Mouse (Mus musculus): ENCODE results near the gene Naa30. TPM values are rescaled to one million over a fixed set of nuclear protein-coding genes. Genes with fewer than 3 reads are reported as not detected.

Gene Naa30
- polyA plus RNA-seq, 1 experiment from 2014 or later, result 13.0 TPM

GRCm38 (mm10) chr14:49155572-49155971, 16.5 kb upstream of the Naa30 start:
- H3K9ac ChIP-seq (ENCODE audit: low read length), result no peak overlapping the region
- H3K4me2 ChIP-seq (ENCODE audit: low read length), result no peak overlapping the region
- H3K4me3 ChIP-seq (ENCODE audit: control insufficient read depth in 1 of 2, insufficient read depth in 1 of 2, low read depth in 1 of 2, low read length in 2 of 2), result no peak overlapping the region
- 24% methylated on average over 5 of the region's 5 CpGs for WGBS
- no peaks in the 10 kb centered on the region for H3K4me1 ChIP-seq (ENCODE audit: control insufficient read depth in 2 of 2, insufficient read depth in 2 of 2, low read length in 2 of 2)
- no peaks in the 10 kb centered on the region for H3K9me3 ChIP-seq (ENCODE audit: control insufficient read depth, low read length)
- ATAC-seq (ENCODE audit: insufficient number of reproducible peaks, insufficient read depth, low FRiP score, low read depth), result no peak
- no peak overlapping the region for H3K27ac ChIP-seq (replicated peaks in 1 of 2; ENCODE audit: control insufficient read depth in 1 of 2, insufficient read depth in 1 of 2, low read depth in 2 of 2, low read length in 2 of 2)
- H3K27me3 ChIP-seq (ENCODE audit: control insufficient read depth, insufficient read depth, low read length), result no peaks in the 10 kb centered on the region
- no peaks in the 10 kb centered on the region for H3K36me3 ChIP-seq (ENCODE audit: control insufficient read depth, insufficient read depth, low read length)

GRCm38 (mm10) chr14:49158143-49158925, 13.7 kb upstream of the Naa30 start:
- Histone ChIP-seq H3K27ac (replicated peaks in 1 of 2; ENCODE audit: control insufficient read depth in 1 of 2, insufficient read depth in 1 of 2, low read depth in 2 of 2, low read length in 2 of 2) (no peak overlapping the region), H3K4me2 (ENCODE audit: low read length) (no peak overlapping the region), H3K4me3 (ENCODE audit: control insufficient read depth in 1 of 2, insufficient read depth in 1 of 2, low read depth in 1 of 2, low read length in 2 of 2) (no peak overlapping the region), H3K9ac (ENCODE audit: low read length) (no peak overlapping the region), H3K9me3 (ENCODE audit: control insufficient read depth, low read length) (no peaks in the 10 kb centered on the region), H3K4me1 (ENCODE audit: control insufficient read depth in 2 of 2, insufficient read depth in 2 of 2, low read length in 2 of 2) (no peaks in the 10 kb centered on the region), H3K36me3 (ENCODE audit: control insufficient read depth, insufficient read depth, low read length) (no peaks in the 10 kb centered on the region), H3K27me3 (ENCODE audit: control insufficient read depth, insufficient read depth, low read length) (no peaks in the 10 kb centered on the region)
- 71% methylated on average over 16 of the region's 16 CpGs for WGBS
- ATAC-seq (ENCODE audit: insufficient number of reproducible peaks, insufficient read depth, low FRiP score, low read depth), result no peak

GRCm38 (mm10) chr14:49171286-49171685, 740 bp upstream of the Naa30 start:
- H3K4me1 ChIP-seq (ENCODE audit: control insufficient read depth in 2 of 2, insufficient read depth in 2 of 2, low read length in 2 of 2), result peaks cover 5 to 27% of the 10 kb centered on the region in 2 experiments
- H3K4me2 ChIP-seq (ENCODE audit: low read length), result peak overlapping the region; percentile 69
- peaks cover 14% of the 10 kb centered on the region for H3K36me3 ChIP-seq (ENCODE audit: control insufficient read depth, insufficient read depth, low read length)
- H3K4me3 ChIP-seq (ENCODE audit: control insufficient read depth in 1 of 2, insufficient read depth in 1 of 2, low read depth in 1 of 2, low read length in 2 of 2), result peak overlapping the region; percentile 72 to 96
- no peak for ATAC-seq (ENCODE audit: insufficient number of reproducible peaks, insufficient read depth, low FRiP score, low read depth)
- no peaks in the 10 kb centered on the region for H3K27me3 ChIP-seq (ENCODE audit: control insufficient read depth, insufficient read depth, low read length)
- peak overlapping the region; percentile 95 for H3K9ac ChIP-seq (ENCODE audit: low read length)
- no peaks in the 10 kb centered on the region for H3K9me3 ChIP-seq (ENCODE audit: control insufficient read depth, low read length)
- H3K27ac ChIP-seq (replicated peaks in 1 of 2; ENCODE audit: control insufficient read depth in 1 of 2, insufficient read depth in 1 of 2, low read depth in 2 of 2, low read length in 2 of 2), result peak overlapping the region; percentile 79 to 87
- 24% methylated on average over 8 of the region's 8 CpGs for WGBS

GRCm38 (mm10) chr14:49172582-49172988, 559 bp downstream of the Naa30 start:
- WGBS, result under 1% methylated on average over 43 of the region's 46 CpGs
- Histone ChIP-seq H3K9ac (ENCODE audit: low read length) (peak overlapping the region; percentile 95), H3K4me3 (ENCODE audit: control insufficient read depth in 1 of 2, insufficient read depth in 1 of 2, low read depth in 1 of 2, low read length in 2 of 2) (peak overlapping the region; percentile 72 to 96), H3K36me3 (ENCODE audit: control insufficient read depth, insufficient read depth, low read length) (peaks cover 14% of the 10 kb centered on the region), H3K27me3 (ENCODE audit: control insufficient read depth, insufficient read depth, low read length) (no peaks in the 10 kb centered on the region), H3K27ac (replicated peaks in 1 of 2; ENCODE audit: control insufficient read depth in 1 of 2, insufficient read depth in 1 of 2, low read depth in 2 of 2, low read length in 2 of 2) (peak overlapping the region; percentile 66 to 87), H3K9me3 (ENCODE audit: control insufficient read depth, low read length) (no peaks in the 10 kb centered on the region), H3K4me1 (ENCODE audit: control insufficient read depth in 2 of 2, insufficient read depth in 2 of 2, low read length in 2 of 2) (peaks cover 5 to 27% of the 10 kb centered on the region in 2 experiments), H3K4me2 (ENCODE audit: low read length) (peak overlapping the region; percentile 92)
- peak; percentile 77 for ATAC-seq (ENCODE audit: insufficient number of reproducible peaks, insufficient read depth, low FRiP score, low read depth)

GRCm38 (mm10) chr14:49173290-49174135, 1.5 kb downstream of the Naa30 start:
- peaks cover 5 to 27% of the 10 kb centered on the region in 2 experiments for H3K4me1 ChIP-seq (ENCODE audit: control insufficient read depth in 2 of 2, insufficient read depth in 2 of 2, low read length in 2 of 2)
- H3K9me3 ChIP-seq (ENCODE audit: control insufficient read depth, low read length), result no peaks in the 10 kb centered on the region
- H3K4me3 ChIP-seq (ENCODE audit: control insufficient read depth in 1 of 2, insufficient read depth in 1 of 2, low read depth in 1 of 2, low read length in 2 of 2), result peak overlapping the region; percentile 72 to 96
- no peaks in the 10 kb centered on the region for H3K27me3 ChIP-seq (ENCODE audit: control insufficient read depth, insufficient read depth, low read length)
- peaks cover 22% of the 10 kb centered on the region for H3K36me3 ChIP-seq (ENCODE audit: control insufficient read depth, insufficient read depth, low read length)
- 46% methylated on average over 16 of the region's 16 CpGs for WGBS
- peak overlapping the region; percentile 95 for H3K9ac ChIP-seq (ENCODE audit: low read length)
- H3K27ac ChIP-seq (replicated peaks in 1 of 2; ENCODE audit: control insufficient read depth in 1 of 2, insufficient read depth in 1 of 2, low read depth in 2 of 2, low read length in 2 of 2), result peak overlapping the region in 1 of 2 experiments; percentile 87; a peak in 2 of 4 replicates
- peak overlapping the region; percentile 92 for H3K4me2 ChIP-seq (ENCODE audit: low read length)
- no peak for ATAC-seq (ENCODE audit: insufficient number of reproducible peaks, insufficient read depth, low FRiP score, low read depth)

- WGBS, result 82% methylated on average over 3 of the region's 3 CpGs
- Histone ChIP-seq H3K9me3 (ENCODE audit: control insufficient read depth, low read length) (no peaks in the 10 kb centered on the region), H3K4me1 (ENCODE audit: control insufficient read depth in 2 of 2, insufficient read depth in 2 of 2, low read length in 2 of 2) (peaks cover 0 to 8% of the 10 kb centered on the region in 2 experiments; a peak in 2 of 4 replicates), H3K9ac (ENCODE audit: low read length) (no peak overlapping the region), H3K27me3 (ENCODE audit: control insufficient read depth, insufficient read depth, low read length) (no peaks in the 10 kb centered on the region), H3K36me3 (ENCODE audit: control insufficient read depth, insufficient read depth, low read length) (peaks cover 54% of the 10 kb centered on the region), H3K4me3 (ENCODE audit: control insufficient read depth in 1 of 2, insufficient read depth in 1 of 2, low read depth in 1 of 2, low read length in 2 of 2) (no peak overlapping the region), H3K4me2 (ENCODE audit: low read length) (no peak overlapping the region), H3K27ac (replicated peaks in 1 of 2; ENCODE audit: control insufficient read depth in 1 of 2, insufficient read depth in 1 of 2, low read depth in 2 of 2, low read length in 2 of 2) (no peak overlapping the region)
- ATAC-seq (ENCODE audit: insufficient number of reproducible peaks, insufficient read depth, low FRiP score, low read depth), result no peak
These were observed 7.7 kb downstream of the Naa30 start for GRCm38 (mm10) chr14:49179736-49180135.

- Histone ChIP-seq H3K9me3 (ENCODE audit: control insufficient read depth, low read length) (no peaks in the 10 kb centered on the region), H3K36me3 (ENCODE audit: control insufficient read depth, insufficient read depth, low read length) (peaks cover 85% of the 10 kb centered on the region), H3K4me2 (ENCODE audit: low read length) (no peak overlapping the region), H3K4me1 (ENCODE audit: control insufficient read depth in 2 of 2, insufficient read depth in 2 of 2, low read length in 2 of 2) (no peaks in the 10 kb centered on the region), H3K4me3 (ENCODE audit: control insufficient read depth in 1 of 2, insufficient read depth in 1 of 2, low read depth in 1 of 2, low read length in 2 of 2) (no peak overlapping the region), H3K9ac (ENCODE audit: low read length) (no peak overlapping the region), H3K27ac (replicated peaks in 1 of 2; ENCODE audit: control insufficient read depth in 1 of 2, insufficient read depth in 1 of 2, low read depth in 2 of 2, low read length in 2 of 2) (no peak overlapping the region), H3K27me3 (ENCODE audit: control insufficient read depth, insufficient read depth, low read length) (no peaks in the 10 kb centered on the region)
- no peak for ATAC-seq (ENCODE audit: insufficient number of reproducible peaks, insufficient read depth, low FRiP score, low read depth)
- 93% methylated on average over 2 of the region's 2 CpGs for WGBS
These were observed 14.2 kb downstream of the Naa30 start for GRCm38 (mm10) chr14:49186270-49186669.

Measured in heart, embryonic 14.5 days (tissue).